Mouse (Mus musculus) spleen, adult 2 months (tissue): ENCODE measurements around the gene Gm21958.

Source experiments
- CTCF ChIP-seq: fragments of 200-500 bp; IDR thresholded peaks from 2 replicates; pipeline ENCODE4 v1.5.1; 2011; ENCODE audit warnings: mild to moderate bottlenecking, inconsistent platforms; ENCODE audit not compliant: insufficient read depth, insufficient read length, insufficient replicate concordance; ENCODE audit errors: extremely low read depth
- POLR2A ChIP-seq: fragments of 200-500 bp; IDR thresholded peaks from 2 replicates; pipeline ENCODE4 v1.6.1; 2011; ENCODE audit warnings: low read depth, low read length, inconsistent platforms

DNA sequence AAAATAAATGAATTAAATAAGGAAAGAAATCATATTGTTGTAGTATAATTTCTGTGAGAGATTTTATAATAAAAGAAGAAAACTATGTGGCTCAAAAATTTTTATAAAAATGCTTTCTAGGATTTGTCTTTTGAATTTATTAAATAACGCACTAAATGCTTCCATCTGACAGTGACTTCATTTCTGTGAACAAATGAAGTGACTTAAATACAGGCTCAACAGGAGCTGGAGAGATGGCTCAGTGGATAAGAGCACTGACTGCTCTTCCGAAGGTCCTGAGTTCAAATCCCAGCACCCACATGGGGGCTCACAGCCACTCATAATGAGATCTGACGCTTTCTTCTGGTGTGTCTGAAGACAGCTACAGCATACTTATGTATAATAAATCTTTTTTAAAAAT lies 29.0 kb downstream of the Gm21958 start:
- TF ChIP-seq CTCF = no peak
- TF ChIP-seq POLR2A = no peak
